Mouse (Mus musculus): ENCODE data around the gene Farp1. TPM values are rescaled to one million over a fixed set of nuclear protein-coding genes. Genes with fewer than 3 reads are reported as not detected.
"Not testable (repeated sequence)": the region's sequence is repeated elsewhere in the genome, so short reads cannot be mapped to it uniquely, and the experiment has no call there.

Farp1 gene
- polyA plus RNA-seq, 1 experiment from 2014 or later: 33.8 TPM

DNA sequence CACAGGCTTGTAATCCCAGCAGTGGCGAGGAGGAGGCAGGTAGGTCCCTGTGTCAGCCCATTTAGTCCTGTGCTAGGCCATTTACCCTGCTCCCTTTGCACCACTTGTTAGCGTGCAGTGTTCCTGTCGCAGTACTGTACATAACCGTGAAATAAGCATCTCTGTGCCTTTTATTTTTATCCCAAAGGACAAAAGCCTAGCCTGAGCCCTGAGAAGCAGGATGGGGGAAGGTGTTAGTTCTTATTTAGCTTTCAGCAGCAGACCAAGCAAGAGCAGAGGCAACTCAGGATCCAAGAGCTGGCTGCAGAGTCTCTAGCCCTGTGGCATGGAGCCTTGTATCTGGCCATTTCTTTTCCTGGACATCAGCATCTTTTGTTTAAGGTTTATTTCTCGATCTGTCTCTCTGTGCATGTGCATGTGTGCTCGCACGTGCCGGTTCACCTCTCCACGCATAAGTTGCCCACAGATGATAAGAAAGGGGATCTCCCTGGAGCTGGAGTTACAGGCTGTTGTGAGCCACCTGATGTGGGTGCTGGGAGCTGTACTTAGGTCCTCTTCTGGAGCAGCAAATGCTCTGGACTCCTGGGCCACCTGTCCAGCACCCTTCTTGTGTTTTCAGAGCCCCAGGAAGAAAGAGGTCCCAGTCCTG, 11.4 kb downstream of the Farp1 start:
- Histone ChIP-seq H3K4me1 (replicated peaks; ENCODE audit: control insufficient read depth, insufficient read depth, low read length) (no peaks in the 10 kb centered on the region), H3K36me3 (ENCODE audit: control insufficient read depth, insufficient read depth, low read length) (no peaks in the 10 kb centered on the region), H3K9ac (ENCODE audit: low read length) (no peak overlapping the region), H3K27ac (ENCODE audit: low read depth, low read length) (no peak overlapping the region), H3K4me3 (ENCODE audit: low read depth, low read length) (no peak overlapping the region), H3K4me2 (ENCODE audit: low read depth, low read length, severe bottlenecking) (no peak overlapping the region), H3K27me3 (ENCODE audit: control insufficient read depth, insufficient read depth, low read length) (no peaks in the 10 kb centered on the region), H3K9me3 (ENCODE audit: control insufficient read depth, low read length) (no peaks in the 10 kb centered on the region)
- WGBS: 86% methylated on average over 9 of the region's 9 CpGs
- no peak for ATAC-seq (replicated peaks; ENCODE audit: low FRiP score)
- DNase-seq (ENCODE audit: low spot score): no peak

GRCm38 (mm10) chr14:121047780-121048179, 12.8 kb downstream of the Farp1 start:
- Histone ChIP-seq H3K27ac (ENCODE audit: low read depth, low read length) (no peak overlapping the region), H3K4me1 (replicated peaks; ENCODE audit: control insufficient read depth, insufficient read depth, low read length) (no peaks in the 10 kb centered on the region; the same call in 1 of the 2 replicates), H3K4me3 (ENCODE audit: low read depth, low read length) (no peak overlapping the region), H3K27me3 (ENCODE audit: control insufficient read depth, insufficient read depth, low read length) (no peaks in the 10 kb centered on the region), H3K36me3 (ENCODE audit: control insufficient read depth, insufficient read depth, low read length) (no peaks in the 10 kb centered on the region), H3K9ac (ENCODE audit: low read length) (no peak overlapping the region), H3K9me3 (ENCODE audit: control insufficient read depth, low read length) (no peaks in the 10 kb centered on the region), H3K4me2 (ENCODE audit: low read depth, low read length, severe bottlenecking) (no peak overlapping the region)
- WGBS: 94% methylated on average over 6 of the region's 6 CpGs
- ATAC-seq (replicated peaks; ENCODE audit: low FRiP score) (no peak), DNase-seq (ENCODE audit: low spot score) (no peak)

GRCm38 (mm10) chr14:121051002-121051401, 16.0 kb downstream of the Farp1 start:
- not testable (repeated sequence) for H3K27me3 ChIP-seq (ENCODE audit: control insufficient read depth, insufficient read depth, low read length); H3K4me2 ChIP-seq (ENCODE audit: low read depth, low read length, severe bottlenecking); H3K36me3 ChIP-seq (ENCODE audit: control insufficient read depth, insufficient read depth, low read length); H3K27ac ChIP-seq (ENCODE audit: low read depth, low read length); H3K4me3 ChIP-seq (ENCODE audit: low read depth, low read length); H3K9me3 ChIP-seq (ENCODE audit: control insufficient read depth, low read length); H3K9ac ChIP-seq (ENCODE audit: low read length); DNase-seq (ENCODE audit: low spot score); ATAC-seq (replicated peaks; ENCODE audit: low FRiP score)
- WGBS: 93% methylated on average over 3 of the region's 4 CpGs
- peaks cover 13% of the 10 kb centered on the region; the same call in 1 of the 2 replicates for H3K4me1 ChIP-seq (replicated peaks; ENCODE audit: control insufficient read depth, insufficient read depth, low read length)

DNA sequence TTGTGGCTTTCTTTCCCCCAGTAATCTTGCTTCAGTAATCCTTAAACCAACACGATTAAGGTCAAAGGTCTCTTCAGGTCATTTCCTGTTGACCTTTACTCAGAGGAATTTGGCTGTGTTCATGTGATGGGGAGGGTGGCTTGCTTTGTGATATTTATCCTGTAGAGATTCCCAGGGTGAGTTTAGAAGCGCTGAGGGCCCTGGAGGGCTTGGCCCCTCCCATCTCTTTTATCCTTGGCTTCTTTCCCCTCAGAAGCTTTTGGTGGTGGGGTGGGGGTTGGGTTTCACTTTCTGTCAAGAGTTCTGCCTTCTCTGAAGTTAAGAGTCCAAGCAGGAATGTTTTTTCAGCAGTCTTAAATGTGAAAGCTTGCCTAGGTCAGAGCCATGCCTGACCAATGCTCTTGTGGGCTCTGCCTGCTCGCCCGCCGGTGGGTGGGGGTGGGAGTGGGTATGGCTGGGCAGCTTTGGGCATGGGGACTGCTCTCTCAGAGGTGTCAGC, 18.1 kb downstream of the Farp1 start:
- Histone ChIP-seq H3K27ac (ENCODE audit: low read depth, low read length) (no peak overlapping the region), H3K4me3 (ENCODE audit: low read depth, low read length) (no peak overlapping the region), H3K9ac (ENCODE audit: low read length) (no peak overlapping the region), H3K9me3 (ENCODE audit: control insufficient read depth, low read length) (no peaks in the 10 kb centered on the region), H3K27me3 (ENCODE audit: control insufficient read depth, insufficient read depth, low read length) (no peaks in the 10 kb centered on the region), H3K36me3 (ENCODE audit: control insufficient read depth, insufficient read depth, low read length) (no peaks in the 10 kb centered on the region), H3K4me2 (ENCODE audit: low read depth, low read length, severe bottlenecking) (0 out of 2 replicates have a peak overlapping the region, but pooled peaks have one; percentile 2), H3K4me1 (replicated peaks; ENCODE audit: control insufficient read depth, insufficient read depth, low read length) (peaks cover 13% of the 10 kb centered on the region; the same call in 1 of the 2 replicates)
- 4% methylated on average over 5 of the region's 5 CpGs for WGBS
- DNase-seq (ENCODE audit: low spot score) (peak; percentile 65), ATAC-seq (replicated peaks; ENCODE audit: low FRiP score) (peak; percentile 54)

GRCm38 (mm10) chr14:121054062-121054461, 19.1 kb downstream of the Farp1 start:
- H3K4me2 ChIP-seq (ENCODE audit: low read depth, low read length, severe bottlenecking): no peak overlapping the region
- no peak overlapping the region for H3K9ac ChIP-seq (ENCODE audit: low read length)
- ATAC-seq (replicated peaks; ENCODE audit: low FRiP score): no peak
- no peaks in the 10 kb centered on the region for H3K9me3 ChIP-seq (ENCODE audit: control insufficient read depth, low read length)
- peaks cover 13% of the 10 kb centered on the region; the same call in 1 of the 2 replicates for H3K4me1 ChIP-seq (replicated peaks; ENCODE audit: control insufficient read depth, insufficient read depth, low read length)
- H3K4me3 ChIP-seq (ENCODE audit: low read depth, low read length): no peak overlapping the region
- no peak overlapping the region for H3K27ac ChIP-seq (ENCODE audit: low read depth, low read length)
- DNase-seq (ENCODE audit: low spot score): no peak
- 60% methylated on average over 5 of the region's 5 CpGs for WGBS
- no peaks in the 10 kb centered on the region for H3K36me3 ChIP-seq (ENCODE audit: control insufficient read depth, insufficient read depth, low read length)
- no peaks in the 10 kb centered on the region for H3K27me3 ChIP-seq (ENCODE audit: control insufficient read depth, insufficient read depth, low read length)

DNA sequence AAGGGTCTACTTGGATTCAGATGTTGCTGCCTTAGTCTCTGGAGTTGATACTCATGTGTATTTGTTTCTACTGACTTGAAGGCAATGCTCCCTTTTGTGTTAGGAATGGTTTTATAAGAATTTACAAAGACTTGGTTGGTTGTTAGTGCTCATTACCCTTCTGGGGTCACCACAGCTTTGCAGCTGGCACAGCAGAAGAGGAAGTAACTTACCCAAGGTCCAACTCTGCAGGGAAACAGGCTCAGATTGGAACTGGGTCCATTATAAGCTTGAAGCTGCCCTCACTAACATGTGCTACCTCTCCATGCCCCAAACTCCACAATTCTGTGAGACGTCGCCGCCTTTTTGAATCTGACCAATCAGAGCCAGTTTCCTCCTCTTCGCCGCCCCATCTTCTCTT, 22.8 kb downstream of the Farp1 start:
- no peak for ATAC-seq (replicated peaks; ENCODE audit: low FRiP score)

DNA sequence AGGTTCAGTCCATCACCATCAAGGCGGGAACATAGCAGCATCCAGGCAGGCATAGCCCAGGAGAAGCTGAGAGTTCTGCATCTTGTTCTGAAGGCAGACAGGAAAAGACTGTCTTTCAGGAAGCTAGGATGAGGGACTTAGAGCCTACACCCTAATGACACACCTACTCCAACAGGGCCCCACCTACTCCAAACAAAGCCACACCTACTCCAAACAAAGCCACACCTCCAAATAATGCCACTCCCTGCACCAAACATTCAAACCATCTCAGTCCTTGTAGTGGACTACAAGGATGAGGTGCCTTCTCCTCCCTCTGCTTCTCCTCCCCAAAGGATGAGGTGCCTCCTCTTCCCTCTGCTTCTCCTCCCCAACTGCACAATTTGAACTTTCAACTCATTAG, 23.5 kb downstream of the Farp1 start:
- WGBS: 92% methylated on average over 1 of the region's 1 CpGs
- H3K36me3 ChIP-seq (ENCODE audit: control insufficient read depth, insufficient read depth, low read length): no peaks in the 10 kb centered on the region
- no peak for DNase-seq (ENCODE audit: low spot score)
- no peak overlapping the region for H3K4me3 ChIP-seq (ENCODE audit: low read depth, low read length)
- H3K4me1 ChIP-seq (replicated peaks; ENCODE audit: control insufficient read depth, insufficient read depth, low read length): peaks cover 19% of the 10 kb centered on the region
- H3K4me2 ChIP-seq (ENCODE audit: low read depth, low read length, severe bottlenecking): no peak overlapping the region
- H3K9ac ChIP-seq (ENCODE audit: low read length): no peak overlapping the region
- H3K27ac ChIP-seq (ENCODE audit: low read depth, low read length): no peak overlapping the region
- H3K27me3 ChIP-seq (ENCODE audit: control insufficient read depth, insufficient read depth, low read length): no peaks in the 10 kb centered on the region
- ATAC-seq (replicated peaks; ENCODE audit: low FRiP score): no peak
- H3K9me3 ChIP-seq (ENCODE audit: control insufficient read depth, low read length): no peaks in the 10 kb centered on the region

More for the DNA sequence above, 22.8 kb downstream of the Farp1 start:
- no peak overlapping the region for H3K9ac ChIP-seq (ENCODE audit: low read length)
- H3K27me3 ChIP-seq (ENCODE audit: control insufficient read depth, insufficient read depth, low read length): no peaks in the 10 kb centered on the region
- peaks cover 20% of the 10 kb centered on the region for H3K4me1 ChIP-seq (replicated peaks; ENCODE audit: control insufficient read depth, insufficient read depth, low read length)
- H3K9me3 ChIP-seq (ENCODE audit: control insufficient read depth, low read length): no peaks in the 10 kb centered on the region
- no peak overlapping the region for H3K27ac ChIP-seq (ENCODE audit: low read depth, low read length)
- no peak overlapping the region for H3K4me2 ChIP-seq (ENCODE audit: low read depth, low read length, severe bottlenecking)
- no peaks in the 10 kb centered on the region for H3K36me3 ChIP-seq (ENCODE audit: control insufficient read depth, insufficient read depth, low read length)
- H3K4me3 ChIP-seq (ENCODE audit: low read depth, low read length): no peak overlapping the region
- WGBS: 96% methylated on average over 5 of the region's 5 CpGs
- no peak for DNase-seq (ENCODE audit: low spot score)

DNA sequence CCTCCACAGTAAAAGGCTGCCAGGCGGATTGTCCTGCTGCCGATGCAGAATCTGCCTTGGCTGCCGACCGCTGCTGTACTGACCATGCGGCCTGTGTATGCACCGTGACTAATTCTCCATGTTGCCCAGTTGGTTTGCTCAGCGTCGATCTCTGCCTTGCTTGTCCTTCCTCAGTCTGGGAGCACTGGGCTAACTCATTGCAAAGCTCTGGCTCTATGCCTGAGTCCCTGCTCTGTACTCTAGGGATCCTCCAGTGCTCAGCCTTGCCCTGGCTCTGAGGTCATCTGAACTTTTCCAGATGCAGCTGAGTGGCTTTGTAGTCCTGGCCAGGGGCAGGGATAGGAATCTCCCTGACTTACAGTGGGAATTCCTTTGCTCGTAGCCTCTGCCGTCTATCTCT, 24.3 kb downstream of the Farp1 start:
- Histone ChIP-seq H3K27me3 (ENCODE audit: control insufficient read depth, insufficient read depth, low read length) (no peaks in the 10 kb centered on the region), H3K4me3 (ENCODE audit: low read depth, low read length) (no peak overlapping the region), H3K9me3 (ENCODE audit: control insufficient read depth, low read length) (no peaks in the 10 kb centered on the region), H3K36me3 (ENCODE audit: control insufficient read depth, insufficient read depth, low read length) (no peaks in the 10 kb centered on the region), H3K4me2 (ENCODE audit: low read depth, low read length, severe bottlenecking) (no peak overlapping the region), H3K4me1 (replicated peaks; ENCODE audit: control insufficient read depth, insufficient read depth, low read length) (peaks cover 14% of the 10 kb centered on the region), H3K27ac (ENCODE audit: low read depth, low read length) (no peak overlapping the region), H3K9ac (ENCODE audit: low read length) (no peak overlapping the region)
- DNase-seq (ENCODE audit: low spot score) (no peak), ATAC-seq (replicated peaks; ENCODE audit: low FRiP score) (no peak)
- 45% methylated on average over 10 of the region's 10 CpGs for WGBS

DNA sequence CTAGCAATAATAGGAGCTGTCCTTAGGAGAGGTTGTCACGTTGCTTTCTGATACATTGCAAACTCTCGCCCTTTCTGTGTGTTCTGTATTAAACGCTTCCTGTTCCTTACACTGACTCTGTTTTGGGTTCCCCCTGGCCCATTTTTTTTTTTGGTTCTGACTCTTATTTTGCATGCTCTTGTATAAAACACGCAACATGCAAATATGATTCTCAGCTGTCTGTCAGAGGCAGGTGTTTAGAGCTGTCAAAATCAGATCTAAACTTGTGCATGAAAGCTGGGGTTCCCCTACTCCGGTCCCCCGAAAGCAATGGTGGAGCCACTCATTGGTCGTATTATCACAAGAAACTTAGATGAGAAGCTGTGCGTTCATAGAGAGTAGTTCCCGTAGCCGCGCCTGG, 25.5 kb downstream of the Farp1 start:
- H3K4me2 ChIP-seq (ENCODE audit: low read depth, low read length, severe bottlenecking): no peak overlapping the region
- no peak overlapping the region for H3K4me3 ChIP-seq (ENCODE audit: low read depth, low read length)
- 79% methylated on average over 11 of the region's 11 CpGs for WGBS
- no peak for ATAC-seq (replicated peaks; ENCODE audit: low FRiP score)
- no peaks in the 10 kb centered on the region for H3K27me3 ChIP-seq (ENCODE audit: control insufficient read depth, insufficient read depth, low read length)
- no peaks in the 10 kb centered on the region for H3K9me3 ChIP-seq (ENCODE audit: control insufficient read depth, low read length)
- no peak for DNase-seq (ENCODE audit: low spot score)
- H3K27ac ChIP-seq (ENCODE audit: low read depth, low read length): no peak overlapping the region
- peaks cover 14% of the 10 kb centered on the region for H3K4me1 ChIP-seq (replicated peaks; ENCODE audit: control insufficient read depth, insufficient read depth, low read length)
- H3K36me3 ChIP-seq (ENCODE audit: control insufficient read depth, insufficient read depth, low read length): no peaks in the 10 kb centered on the region
- no peak overlapping the region for H3K9ac ChIP-seq (ENCODE audit: low read length)

Data from forebrain, embryonic 11.5 days (tissue).